Mouse (Mus musculus): ENCODE results near the gene Pde4d.

Pde4d gene

GRCm38 (mm10) chr13:108599186-108599900 lies 149.6 kb downstream of the Pde4d start:
- no peak for DNase-seq (ENCODE audit: low spot score)

- no peak for DNase-seq (ENCODE audit: low spot score)
Measured at GRCm38 (mm10) chr13:108601021-108601420, 151.3 kb downstream of the Pde4d start.

DNA sequence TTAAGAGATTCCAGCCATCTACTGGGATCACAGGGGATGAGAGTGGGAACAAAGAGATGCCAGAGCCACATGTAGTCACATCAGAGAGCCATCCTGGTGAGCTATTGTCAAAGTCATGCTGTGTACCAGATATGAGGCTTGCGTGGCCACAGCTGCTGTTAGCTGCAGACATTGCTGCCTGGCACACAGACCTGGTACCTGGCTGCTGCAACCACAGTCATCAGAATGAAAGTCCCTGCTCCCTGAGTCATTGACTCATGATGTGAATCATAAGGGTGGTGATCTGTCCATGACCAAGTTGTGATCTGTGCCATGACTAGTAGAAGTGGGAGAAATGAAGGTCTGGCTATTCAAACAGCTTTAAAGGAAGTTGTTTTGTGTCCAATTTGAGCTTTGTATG lies 153.8 kb downstream of the Pde4d start:
- DNase-seq (ENCODE audit: low spot score) = no peak

- no peak for DNase-seq (ENCODE audit: low spot score)
Measured at GRCm38 (mm10) chr13:108604213-108604612, 154.5 kb downstream of the Pde4d start.

GRCm38 (mm10) chr13:108618207-108618606 lies 168.5 kb downstream of the Pde4d start:
- no peak for DNase-seq (ENCODE audit: low spot score)

DNA sequence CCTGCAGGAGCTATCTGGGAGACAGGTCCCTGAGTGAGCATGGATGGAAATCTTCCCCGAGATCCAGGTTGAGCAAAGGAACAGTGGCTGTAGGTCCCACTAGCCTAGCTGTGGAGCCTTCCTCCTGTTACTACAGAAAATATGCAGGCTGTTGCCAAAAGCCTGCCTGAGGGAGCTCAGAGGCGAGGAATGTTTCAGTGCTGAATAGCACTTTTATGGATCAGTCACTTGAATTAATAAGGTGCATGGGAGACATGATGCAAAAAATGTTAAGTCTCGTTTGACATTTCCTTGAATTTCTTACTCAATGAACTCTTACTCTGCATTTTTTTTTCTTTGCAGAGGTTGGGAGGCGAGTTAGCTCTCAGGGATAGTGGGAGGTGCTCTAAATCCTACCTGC lies 172.9 kb downstream of the Pde4d start:
- no peak for DNase-seq (ENCODE audit: low spot score)

- no peak for DNase-seq (ENCODE audit: low spot score)
Measured at GRCm38 (mm10) chr13:108623929-108624328, 174.2 kb downstream of the Pde4d start.

DNA sequence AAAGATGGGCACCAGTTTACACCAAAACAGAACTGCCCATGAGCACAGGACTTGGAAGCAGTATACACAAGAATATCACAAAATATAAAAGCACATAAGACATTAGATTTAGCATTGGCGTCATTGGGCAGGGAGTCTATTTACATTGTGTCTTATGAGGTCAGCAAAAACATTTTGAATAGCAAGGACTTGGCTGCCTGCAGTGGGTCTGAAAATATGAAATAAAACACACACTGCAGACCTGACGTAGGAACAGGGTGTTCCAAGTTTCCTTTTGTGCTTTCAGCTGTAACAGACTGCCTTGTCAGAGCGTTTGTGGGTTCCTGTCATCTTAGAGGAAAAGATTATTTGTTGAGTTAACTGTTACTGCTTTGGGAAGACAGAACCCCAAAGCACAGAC lies 176.4 kb downstream of the Pde4d start:
- DNase-seq (ENCODE audit: low spot score) = no peak

GRCm38 (mm10) chr13:108628501-108628900 lies 178.8 kb downstream of the Pde4d start:
- DNase-seq (ENCODE audit: low spot score) = no peak

DNA sequence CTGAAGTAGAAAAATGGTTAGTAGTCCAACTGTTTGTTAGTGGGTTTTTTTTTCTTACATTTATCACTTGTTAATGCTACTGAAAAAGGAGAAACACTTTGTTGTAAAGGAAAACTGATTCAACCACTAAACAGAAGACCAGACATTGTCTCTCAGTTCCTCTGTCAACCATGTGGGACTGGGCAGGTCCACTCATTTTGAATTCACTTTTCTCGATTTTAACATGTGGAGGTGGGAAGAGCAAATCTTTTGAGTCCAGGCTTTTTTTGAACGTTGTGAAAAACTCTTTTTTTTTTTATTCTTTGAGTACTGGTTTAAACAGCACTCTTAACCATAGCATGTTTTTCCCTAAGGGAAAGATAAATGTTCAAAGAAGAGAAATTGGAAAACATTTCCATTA lies 180.8 kb downstream of the Pde4d start:
- DNase-seq (ENCODE audit: low spot score) = no peak

GRCm38 (mm10) chr13:108631222-108631621 lies 181.5 kb downstream of the Pde4d start:
- DNase-seq (ENCODE audit: low spot score) = no peak

DNA sequence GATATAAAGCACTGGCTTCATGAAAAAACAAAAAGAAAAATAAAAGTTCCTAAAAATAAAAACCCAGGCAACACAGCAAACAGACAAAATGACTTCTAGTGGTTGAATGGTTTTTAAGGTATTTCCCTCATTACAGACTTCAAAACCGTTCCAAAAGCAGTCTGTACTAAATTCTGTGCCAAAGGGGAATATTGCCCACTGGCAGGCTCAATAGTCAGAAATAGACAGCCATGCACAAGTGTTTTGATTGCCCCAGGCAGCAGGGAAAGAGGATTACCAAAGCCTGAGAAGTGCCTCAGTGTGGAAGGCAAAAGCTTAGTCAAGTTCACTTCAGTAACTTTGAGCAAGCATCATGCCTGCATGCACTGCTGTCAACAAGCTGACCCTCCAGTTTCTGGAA lies 186.8 kb downstream of the Pde4d start:
- no peak for DNase-seq (ENCODE audit: low spot score)

- no peak for DNase-seq (ENCODE audit: low spot score)
Measured at GRCm38 (mm10) chr13:108642259-108642658, 192.5 kb downstream of the Pde4d start.

DNA sequence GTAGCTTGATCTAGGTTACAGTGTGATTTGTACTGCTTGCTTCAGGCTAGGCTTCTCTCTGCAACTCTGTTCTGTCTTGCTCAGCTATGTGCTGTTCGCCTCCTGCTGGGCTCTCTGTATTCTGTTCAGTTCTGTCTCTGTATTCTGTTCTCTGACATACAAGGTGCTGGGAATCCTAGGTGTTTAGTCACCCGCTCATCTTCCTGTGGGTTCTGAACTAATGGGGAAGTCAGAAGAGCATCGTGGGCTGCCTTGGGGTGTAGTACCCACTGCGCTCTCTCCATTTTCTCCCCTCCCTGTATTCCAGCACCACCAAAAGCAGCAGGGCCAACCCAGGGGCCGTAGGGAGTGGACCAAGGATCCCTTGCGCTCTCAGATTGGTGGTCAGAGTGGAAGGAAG lies 197.1 kb downstream of the Pde4d start:
- DNase-seq (ENCODE audit: low spot score) = no peak

- no peak for DNase-seq (ENCODE audit: low spot score)
Measured at GRCm38 (mm10) chr13:108647239-108647638, 197.5 kb downstream of the Pde4d start.

DNA sequence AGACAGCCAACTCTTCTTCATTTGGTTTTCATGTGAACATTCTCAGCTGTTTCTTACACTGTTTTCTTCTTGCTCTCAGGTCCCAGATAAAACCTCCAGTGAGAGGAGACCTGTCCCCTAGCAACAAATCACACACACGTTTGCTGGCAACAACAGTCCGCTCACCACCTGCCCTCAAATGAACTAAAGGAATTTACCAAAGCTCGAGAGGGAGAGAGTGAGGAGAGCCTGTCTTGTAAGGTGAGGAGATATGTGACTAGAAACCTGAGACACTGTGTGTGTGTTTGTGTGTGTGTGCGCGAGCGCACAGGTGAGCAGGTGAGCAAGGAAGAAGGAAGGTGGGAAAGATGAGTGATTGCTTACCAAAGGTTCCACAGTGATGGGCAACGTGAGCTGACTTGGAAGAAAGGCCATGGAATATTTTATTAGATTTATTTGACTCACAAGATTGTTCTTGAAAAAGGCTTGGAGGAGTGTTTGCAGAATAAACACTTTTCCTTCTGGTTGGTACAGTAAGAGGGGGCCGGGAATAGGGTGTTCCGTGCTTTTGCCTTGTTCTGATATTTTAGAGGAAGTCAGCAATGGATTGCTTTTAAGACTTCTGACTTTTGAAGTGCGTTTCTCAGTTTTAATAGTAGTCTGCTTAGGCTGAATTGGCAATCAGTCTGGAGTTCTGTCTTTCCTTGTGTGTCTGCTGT lies 204.4 kb downstream of the Pde4d start:
- no peak for DNase-seq (ENCODE audit: low spot score)

- DNase-seq (ENCODE audit: low spot score) = no peak
Measured at GRCm38 (mm10) chr13:108666579-108666978, 216.8 kb downstream of the Pde4d start.

DNA sequence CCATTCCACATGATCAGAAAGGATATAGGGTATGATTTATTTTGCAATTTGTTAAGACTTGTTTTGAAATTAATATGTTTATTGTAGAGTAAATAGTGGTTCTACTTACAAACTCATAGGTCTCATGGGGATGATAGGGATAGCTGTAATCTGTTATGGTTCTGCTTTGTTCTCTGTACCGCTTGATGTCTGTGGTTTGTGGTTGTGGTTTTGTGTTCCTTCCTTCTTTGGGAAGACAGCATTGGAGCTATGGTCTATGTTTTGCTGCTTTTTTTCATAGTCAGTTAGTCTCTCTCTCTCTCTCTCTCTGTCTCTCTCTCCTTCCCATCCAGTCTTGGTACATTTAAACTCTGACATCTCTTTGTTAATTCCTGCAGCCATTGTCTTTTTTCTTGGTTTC lies 217.3 kb downstream of the Pde4d start:
- DNase-seq (ENCODE audit: low spot score) = no peak

DNA sequence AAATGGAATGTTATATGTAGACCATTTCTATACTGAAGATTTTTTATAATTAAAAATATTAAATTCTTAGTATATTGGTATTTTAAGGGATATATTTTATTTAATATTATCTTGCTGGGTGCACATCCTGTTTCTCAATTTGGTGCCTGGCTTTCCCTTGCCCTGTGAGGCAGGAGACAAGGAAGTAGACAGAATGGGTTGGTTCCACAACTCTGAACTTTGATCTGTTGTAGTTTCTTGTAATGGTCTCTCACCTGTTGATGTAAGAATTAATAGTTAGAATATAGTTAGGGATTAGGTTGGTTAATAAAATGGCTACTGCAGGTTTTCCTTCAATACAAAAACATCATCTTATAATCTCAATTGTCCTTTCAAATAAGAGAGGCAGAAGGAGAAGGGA lies 227.3 kb downstream of the Pde4d start:
- DNase-seq (ENCODE audit: low spot score) = no peak

DNA sequence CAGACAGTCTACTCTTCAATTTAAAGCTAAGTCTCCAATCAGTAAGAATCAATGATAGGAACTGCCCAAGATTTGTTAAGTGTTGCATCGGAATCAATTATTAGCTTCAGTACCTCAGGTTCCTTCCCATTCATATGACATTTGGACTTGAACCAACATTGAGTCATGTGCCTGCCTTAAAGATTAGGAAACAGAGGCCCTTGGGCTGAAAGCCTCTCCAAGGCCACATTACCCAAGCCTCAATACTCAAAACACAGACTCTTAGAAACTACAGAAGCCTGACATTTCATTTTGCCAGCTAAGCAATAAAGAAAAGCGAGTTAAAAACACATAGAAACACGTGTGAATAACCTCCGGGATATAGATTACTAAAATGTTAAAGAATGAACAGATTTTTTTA lies 233.3 kb downstream of the Pde4d start:
- no peak for DNase-seq (ENCODE audit: low spot score)

GRCm38 (mm10) chr13:108685817-108686216 lies 236.1 kb downstream of the Pde4d start:
- no peak for DNase-seq (ENCODE audit: low spot score)

- DNase-seq (ENCODE audit: low spot score) = no peak
Measured at GRCm38 (mm10) chr13:108686262-108686661, 236.5 kb downstream of the Pde4d start.

GRCm38 (mm10) chr13:108686807-108687206 lies 237.1 kb downstream of the Pde4d start:
- no peak for DNase-seq (ENCODE audit: low spot score)

Measured in urinary bladder, postnatal 14 days (tissue).